Mouse (Mus musculus): Measurements from ENCODE around the gene Pde4a.
"Not testable (repeated sequence)": the region's sequence is repeated elsewhere in the genome, so short reads cannot be mapped to it uniquely, and the experiment has no call there.

Pde4a gene

GRCm38 (mm10) chr9:21220490-21221382 is 55.2 kb downstream of the Pde4a start:
- DNase-seq (ENCODE audit: low spot score): peak; percentile 91

- DNase-seq (ENCODE audit: low spot score): no peak
Observed at GRCm38 (mm10) chr9:21221383-21221929, 55.9 kb downstream of the Pde4a start.

DNA sequence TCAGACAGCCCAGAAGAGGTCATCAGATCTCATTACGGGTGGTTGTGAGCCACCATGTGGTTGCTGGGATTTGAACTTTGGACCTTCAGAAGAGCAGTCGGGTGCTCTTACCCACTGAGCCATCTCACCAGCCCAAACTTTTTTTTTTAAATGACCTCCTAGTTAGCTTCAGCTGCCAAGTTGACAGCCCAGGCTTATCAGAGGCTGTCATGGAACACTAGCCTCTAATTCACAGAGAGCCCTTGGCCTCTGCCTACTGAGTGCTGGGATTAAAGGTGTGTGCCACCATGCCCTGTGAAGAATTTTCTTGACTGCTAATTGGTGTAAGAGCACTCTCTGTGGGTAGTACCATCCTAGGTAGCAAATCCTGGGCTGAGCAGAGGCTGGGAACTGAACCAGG is 58.0 kb downstream of the Pde4a start:
- not testable (repeated sequence) for DNase-seq (ENCODE audit: low spot score)

GRCm38 (mm10) chr9:21223906-21224305 is 58.4 kb downstream of the Pde4a start:
- no peak for DNase-seq (ENCODE audit: low spot score)

GRCm38 (mm10) chr9:21224576-21225414 is 59.3 kb downstream of the Pde4a start:
- DNase-seq (ENCODE audit: low spot score): no peak

GRCm38 (mm10) chr9:21225415-21225758 is 59.9 kb downstream of the Pde4a start:
- DNase-seq (ENCODE audit: low spot score): no peak

DNA sequence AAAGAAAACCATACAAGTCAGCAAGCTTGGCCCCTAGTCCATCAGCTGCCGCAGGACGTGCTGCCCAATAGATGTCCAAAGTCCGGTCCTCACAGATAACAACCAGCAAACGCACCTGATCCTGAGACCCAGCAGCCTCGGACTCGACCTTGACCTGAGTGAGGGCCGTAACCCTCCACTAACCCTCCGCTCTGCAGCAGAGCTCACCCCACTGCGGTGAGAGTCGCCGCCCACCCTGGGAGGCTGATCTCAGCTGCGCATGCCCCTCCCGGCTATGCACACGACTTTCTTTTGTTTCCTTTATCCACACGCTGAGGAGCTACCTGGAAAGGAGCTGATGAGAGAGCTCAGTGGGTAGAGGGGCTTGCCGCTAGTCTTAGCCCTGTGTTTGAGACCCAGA is 61.8 kb downstream of the Pde4a start:
- no peak for DNase-seq (ENCODE audit: low spot score)

DNA sequence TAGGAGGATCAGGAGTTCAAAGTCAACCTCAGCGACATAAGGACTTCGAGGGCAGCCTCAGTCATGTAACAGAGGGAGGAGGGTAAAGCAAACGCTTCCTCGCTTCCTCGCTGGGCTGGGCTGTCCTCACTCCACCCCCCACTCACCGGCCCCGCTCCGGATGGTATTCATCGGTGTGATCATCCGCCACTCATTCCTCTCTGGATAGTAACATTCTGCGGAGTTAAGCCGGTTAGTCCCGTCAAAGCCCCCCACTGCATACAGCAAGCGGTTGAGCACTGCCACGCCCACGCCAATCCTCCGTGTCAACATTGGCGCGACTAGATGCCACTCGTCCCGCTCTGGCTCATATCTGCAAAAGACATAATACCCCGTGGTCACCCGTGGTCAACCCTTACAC is 66.0 kb downstream of the Pde4a start:
- DNase-seq (ENCODE audit: low spot score): no peak

DNA sequence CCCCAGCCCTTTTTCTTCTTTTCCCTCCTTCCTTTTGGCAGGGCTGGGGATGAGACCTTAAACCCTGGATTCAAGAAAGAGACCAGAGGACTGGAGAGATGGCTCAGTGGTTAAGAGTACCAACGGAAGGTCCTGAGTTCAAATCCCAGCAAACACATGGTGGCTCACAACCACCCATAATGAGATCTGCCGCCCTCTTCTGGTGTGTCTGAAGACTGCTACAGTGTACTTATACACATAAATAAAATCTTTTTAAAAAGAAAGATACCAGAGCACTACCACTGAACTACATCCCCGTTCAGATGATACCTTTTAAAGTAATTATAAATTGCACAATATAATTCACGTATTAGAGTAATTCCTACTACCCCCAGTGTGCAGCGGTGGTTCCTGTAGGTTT is 67.4 kb downstream of the Pde4a start:
- no peak for DNase-seq (ENCODE audit: low spot score)

GRCm38 (mm10) chr9:21233366-21233765 is 67.9 kb downstream of the Pde4a start:
- no peak for DNase-seq (ENCODE audit: low spot score)

- DNase-seq (ENCODE audit: low spot score): no peak
Observed at GRCm38 (mm10) chr9:21233805-21234204, 68.3 kb downstream of the Pde4a start.

- no peak for DNase-seq (ENCODE audit: low spot score)
Observed at GRCm38 (mm10) chr9:21235341-21235740, 69.8 kb downstream of the Pde4a start.

- DNase-seq (ENCODE audit: low spot score): no peak
Observed at GRCm38 (mm10) chr9:21236991-21237367, 71.5 kb downstream of the Pde4a start.

GRCm38 (mm10) chr9:21237368-21238003 is 72.0 kb downstream of the Pde4a start:
- DNase-seq (ENCODE audit: low spot score): peak; percentile 23

DNA sequence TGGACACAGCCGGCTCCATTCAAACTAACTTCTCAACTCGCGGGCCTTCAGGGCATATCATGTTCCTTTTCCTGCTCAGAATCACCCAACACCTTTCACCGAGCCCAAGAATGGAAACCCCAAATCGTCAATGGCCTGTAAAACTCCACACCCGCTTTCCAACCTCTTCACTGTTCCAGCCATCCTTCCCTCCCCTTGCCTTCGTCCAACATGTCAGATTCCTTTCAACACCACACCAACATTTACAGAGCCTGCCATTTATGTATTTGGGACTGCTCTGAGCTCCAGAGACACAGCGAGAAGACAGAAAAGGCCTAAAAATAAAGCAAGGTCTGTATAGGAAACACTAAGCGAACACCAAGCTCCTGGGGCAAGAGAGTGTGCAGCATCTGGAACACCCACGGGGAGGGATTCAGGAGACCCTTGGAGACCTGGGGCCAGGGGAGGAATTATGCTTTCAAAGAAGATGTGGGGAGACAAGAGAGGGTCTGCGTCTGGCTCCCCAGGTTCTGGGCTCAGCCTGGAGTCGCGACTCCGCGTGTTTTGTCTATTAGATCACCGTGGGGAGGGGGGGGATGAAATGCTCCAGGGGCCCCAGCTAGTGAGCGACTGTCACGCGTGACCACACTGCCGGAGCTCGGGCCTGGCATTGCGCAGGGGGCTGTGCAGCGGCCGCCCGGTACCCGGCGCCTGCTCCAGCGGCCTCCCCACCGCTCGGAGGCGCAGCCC is 72.7 kb downstream of the Pde4a start:
- no peak for DNase-seq (ENCODE audit: low spot score)

GRCm38 (mm10) chr9:21238733-21239464 is 73.4 kb downstream of the Pde4a start, which contains the start of gene Keap1:
Gene Keap1 (minus strand): TSS chr9:21239361.
- DNase-seq (ENCODE audit: low spot score): peak; percentile 72

- no peak for DNase-seq (ENCODE audit: low spot score)
Observed at GRCm38 (mm10) chr9:21239465-21239848, 73.9 kb downstream of the Pde4a start.

- DNase-seq (ENCODE audit: low spot score): peak; percentile 70
Observed at GRCm38 (mm10) chr9:21241343-21241742, 75.8 kb downstream of the Pde4a start.

DNA sequence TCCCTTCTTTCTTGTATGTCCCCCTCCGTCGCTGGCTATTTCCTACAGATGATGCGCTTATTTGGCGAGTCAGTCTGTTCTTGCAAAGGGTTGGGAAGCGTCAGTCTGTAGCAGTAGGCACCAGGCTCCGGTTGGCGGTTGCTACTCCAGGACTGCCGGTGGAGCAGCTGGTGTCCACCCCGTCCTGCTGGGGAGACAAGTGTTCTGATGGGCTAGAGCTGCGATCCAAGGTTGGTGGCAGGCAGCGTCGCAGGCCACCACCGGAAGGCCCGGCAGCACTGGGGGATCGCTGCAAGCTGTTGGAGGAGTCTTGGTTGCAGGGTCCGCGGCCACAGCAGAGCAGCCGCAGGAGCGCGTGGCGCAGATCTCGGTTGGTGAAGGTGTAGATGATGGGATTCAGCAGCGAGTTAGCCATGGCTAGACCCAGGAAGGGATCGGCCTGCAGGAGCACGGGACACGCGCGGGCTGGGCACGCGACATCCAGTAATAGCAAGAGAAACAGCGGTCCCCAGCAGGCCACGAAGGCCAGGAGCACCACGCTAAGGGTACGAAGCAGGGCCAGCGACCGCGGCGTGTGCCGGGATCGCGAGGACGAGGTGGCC is 78.4 kb downstream of the Pde4a start:
- DNase-seq (ENCODE audit: low spot score): no peak

DNA sequence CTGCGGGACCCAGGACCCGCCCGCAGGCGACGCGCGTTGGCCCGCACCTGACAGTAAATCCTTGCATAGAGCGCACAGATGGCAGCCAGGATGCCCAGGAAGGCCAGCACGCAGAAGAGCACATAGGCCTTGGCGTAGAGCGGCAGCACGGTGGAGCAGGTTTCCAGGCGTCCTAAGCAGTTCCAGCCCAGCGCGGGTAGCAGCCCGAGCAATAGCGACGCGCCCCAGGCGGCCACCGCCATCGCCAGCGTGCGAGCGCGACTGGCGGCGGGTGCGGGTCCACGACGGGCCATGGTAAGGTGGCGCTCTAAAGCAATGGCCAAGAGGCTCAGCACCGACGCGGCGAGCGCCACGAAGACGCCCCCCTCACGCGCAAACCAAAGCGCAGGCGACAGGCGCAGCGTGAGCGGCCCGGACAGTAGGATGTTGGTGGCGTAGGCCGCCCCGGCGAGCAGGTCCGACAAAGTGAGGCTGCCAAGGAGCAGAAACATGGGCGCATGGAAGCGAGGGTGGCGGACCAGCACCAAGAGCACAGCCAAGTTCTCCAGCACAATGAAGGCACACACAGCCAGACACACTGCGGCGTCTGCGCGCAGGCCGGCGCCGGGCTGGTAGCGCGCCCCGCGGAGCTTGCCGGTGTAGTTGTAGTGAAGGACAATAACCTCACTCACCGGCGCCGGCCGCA is 79.1 kb downstream of the Pde4a start:
- DNase-seq (ENCODE audit: low spot score): no peak
